Mouse (Mus musculus): ENCODE data around the gene Cep112.

- TF ChIP-seq CTCF (IDR thresholded peaks at IDR 0.05; ENCODE audit: insufficient read depth, low read depth, low read length) (no peak), POLR2A (IDR thresholded peaks at IDR 0.05; ENCODE audit: insufficient read depth, low read depth, low read length) (no peak)
Observed at GRCm38 (mm10) chr11:108799695-108800094, 374.7 kb downstream of the Cep112 start.

All from olfactory bulb, adult 2 months (tissue).